Mouse (Mus musculus): ENCODE data around the gene Khdc1a.
"Not testable (repeated sequence)": the region's sequence is repeated elsewhere in the genome, so short reads cannot be mapped to it uniquely, and the experiment has no call there.

GRCm38 (mm10) chr1:21344752-21345151 lies 4.7 kb upstream of the Khdc1a start:
- TF ChIP-seq CHD2 (IDR thresholded peaks at IDR 0.05; ENCODE audit: low read depth, low read length); HCFC1 (IDR thresholded peaks at IDR 0.05; ENCODE audit: borderline replicate concordance, insufficient read depth, low read length); ZNF384 (IDR thresholded peaks at IDR 0.05; ENCODE audit: low read depth, low read length); MAFK (IDR thresholded peaks at IDR 0.05; ENCODE audit: insufficient read depth, low read depth, low read length); ZC3H11A (IDR thresholded peaks at IDR 0.05; ENCODE audit: borderline replicate concordance, low read depth, low read length): not testable (repeated sequence)

Data from ES-E14 (cell line).